9 mouse cellular contexts compared by ENCODE assay signal in genomic region chr12:119981731-119982130, GRCm38 (mm10). TPM values are rescaled to one million over a fixed set of nuclear protein-coding genes. Genes with fewer than 3 reads are reported as not detected.
A peak's percentile ranks its signal among the peaks of the same experiment; 100 is the strongest.
DNase-seq lines count a peak whose midpoint lies in the region; ATAC-seq and TF ChIP-seq lines count a peak whose summit lies in the region.
"Had no signal": no experiment of that assay in that cellular context is flagged by ENCODE, and none has a peak within 500 bp of the region (broad histone marks: within the 10 kb centered on the region; RNA-seq: fewer than 3 reads in every experiment).

No protein-coding gene starts in this region.

- H3K4me3 ChIP-seq in forebrain, embryonic 13.5 days = no peak overlapping the region
- H3K4me3 ChIP-seq in layer of hippocampus, adult 2 months = no peak overlapping the region
- H3K4me3 ChIP-seq in midbrain, embryonic 15.5 days = no peak overlapping the region
- H3K4me3 ChIP-seq: liver, embryonic 13.5 days had no signal

- no peaks in the 10 kb centered on the region for H3K9me3 ChIP-seq in forebrain, embryonic 13.5 days (replicated peaks)
- H3K9me3 ChIP-seq in midbrain, embryonic 15.5 days = no peaks in the 10 kb centered on the region
- H3K9me3 ChIP-seq: liver, embryonic 13.5 days had no signal

- no peak for ATAC-seq in Patski
- ATAC-seq in forebrain, embryonic 13.5 days = peak; percentile 73
- peak; percentile 69; the same call in 1 of the 2 replicates for ATAC-seq in midbrain, embryonic 15.5 days (replicated peaks)
- ATAC-seq in erythroid progenitor cell, adult 5-6 weeks (replicated peaks; ENCODE audit: low FRiP score, poor library complexity, severe bottlenecking) = no peak

- H3K4me1 ChIP-seq in forebrain, embryonic 13.5 days = no peaks in the 10 kb centered on the region
- H3K4me1 ChIP-seq in midbrain, embryonic 15.5 days = no peaks in the 10 kb centered on the region
- H3K4me1 ChIP-seq: liver, embryonic 13.5 days had no signal

- TF ChIP-seq CTCF in Patski (IDR thresholded peaks at IDR 0.05) = peak; percentile 60
- peak; percentile 92 for TF ChIP-seq CTCF in layer of hippocampus, adult 2 months (conservative IDR thresholded peaks at IDR 0.05)

- POLR2A ChIA-PET in Patski (lab: Charles Lee) = no interaction called here

- no peaks in the 10 kb centered on the region for H3K36me3 ChIP-seq in forebrain, embryonic 13.5 days (ENCODE audit: poor library complexity, severe bottlenecking)
- H3K36me3 ChIP-seq in midbrain, embryonic 15.5 days (replicated peaks) = no peaks in the 10 kb centered on the region
- H3K36me3 ChIP-seq: liver, embryonic 13.5 days had no signal

- DNase-seq in kidney, adult 18-20 months = peak; percentile 13
- no peak for DNase-seq in kidney, adult 11 months
- DNase-seq in CD4-positive helper T cell, adult 2 months (ENCODE audit: low read depth, low spot score) = peak; percentile 14
- no peak for DNase-seq in Patski (ENCODE audit: low read depth, low spot score)
- peak; percentile 42 to 66 for DNase-seq in layer of hippocampus, adult 2 months (ENCODE audit: low spot score in 2 of 2)
- DNase-seq: liver, embryonic 13.5 days had no signal

- peaks cover 30% of the 10 kb centered on the region for H3K27me3 ChIP-seq in Patski
- H3K27me3 ChIP-seq in forebrain, embryonic 13.5 days = no peaks in the 10 kb centered on the region
- no peaks in the 10 kb centered on the region for H3K27me3 ChIP-seq in midbrain, embryonic 15.5 days (replicated peaks)
- H3K27me3 ChIP-seq: liver, embryonic 13.5 days had no signal

- CTCF ChIA-PET in Patski (lab: Charles Lee) = interaction anchor here (1.1 kb wide), 1 partner anchor 1051 kb away, joined by 4 read pairs; no protein-coding TSS in a partner anchor

- no peak overlapping the region for H3K4me2 ChIP-seq in forebrain, embryonic 13.5 days
- H3K4me2 ChIP-seq in midbrain, embryonic 15.5 days = no peak overlapping the region
- H3K4me2 ChIP-seq: liver, embryonic 13.5 days had no signal

- H3K27ac ChIP-seq in forebrain, embryonic 13.5 days = no peak overlapping the region
- H3K27ac ChIP-seq in layer of hippocampus, adult 2 months = no peak overlapping the region
- no peak overlapping the region for H3K27ac ChIP-seq in midbrain, embryonic 15.5 days
- H3K27ac ChIP-seq: liver, embryonic 13.5 days had no signal

- no peak overlapping the region for H3K9ac ChIP-seq in forebrain, embryonic 13.5 days
- H3K9ac ChIP-seq in midbrain, embryonic 15.5 days = no peak overlapping the region
- H3K9ac ChIP-seq: liver, embryonic 13.5 days had no signal

- 0% methylated on average over 2 of the region's 2 CpGs for WGBS in forebrain, embryonic 13.5 days
- WGBS in midbrain, embryonic 15.5 days = 2% methylated on average over 2 of the region's 2 CpGs

- in situ Hi-C loops in Patski (cut with MboI; ENCODE audit: low pct_unique_long_range_greater_than_20kb) = no loop called here

RNA-seq across cellular contexts. Expression of gene Tmem196, which starts 36.1 kb away (rescaled TPM):
- polyA plus RNA-seq in Patski (2021) = not detected
- polyA plus RNA-seq in forebrain, embryonic 13.5 days (2015; fragmentation: Nextera tagmentation; extraction: Ambion mirVana) = 3.7 and 5.3 TPM in 2 replicates
- total RNA-seq in layer of hippocampus, adult 2 months (2021) = 10 to 100 TPM in 1 of 2 experiments, 1 to 10 TPM in 1; 8.3 to 10.4 TPM
- polyA plus RNA-seq in midbrain, embryonic 15.5 days (2015; fragmentation: Nextera tagmentation; extraction: Ambion mirVana) = 12.5 and 16.5 TPM in 2 replicates
- not detected in 2 replicates for total RNA-seq in erythroid progenitor cell, adult 5-6 weeks (2015; ENCODE audit: low replicate concordance)
- not detected in 2 replicates for total RNA-seq in erythroid progenitor cell, adult 5-6 weeks (2017; ENCODE audit: low replicate concordance)
- polyA plus RNA-seq: liver, embryonic 13.5 days had no signal

Comparison
In these comparisons a context has a peak if more than half of its experiments do, and no peak if none do; other contexts are left out.
1. DNase-seq: peak in kidney, adult 18-20 months (single experiment), CD4-positive helper T cell, adult 2 months (single experiment) and layer of hippocampus, adult 2 months (2 of 2); none in kidney, adult 11 months (single experiment) and Patski (single experiment).
2. ATAC-seq: peak in forebrain, embryonic 13.5 days (single experiment) and midbrain, embryonic 15.5 days (single experiment); none in Patski (single experiment) and erythroid progenitor cell, adult 5-6 weeks (single experiment).